Mouse (Mus musculus): Measurements from ENCODE around the gene Gbf1.
"Not testable (repeated sequence)": the region's sequence is repeated elsewhere in the genome, so short reads cannot be mapped to it uniquely, and the experiment has no call there.

Gbf1 gene

DNA sequence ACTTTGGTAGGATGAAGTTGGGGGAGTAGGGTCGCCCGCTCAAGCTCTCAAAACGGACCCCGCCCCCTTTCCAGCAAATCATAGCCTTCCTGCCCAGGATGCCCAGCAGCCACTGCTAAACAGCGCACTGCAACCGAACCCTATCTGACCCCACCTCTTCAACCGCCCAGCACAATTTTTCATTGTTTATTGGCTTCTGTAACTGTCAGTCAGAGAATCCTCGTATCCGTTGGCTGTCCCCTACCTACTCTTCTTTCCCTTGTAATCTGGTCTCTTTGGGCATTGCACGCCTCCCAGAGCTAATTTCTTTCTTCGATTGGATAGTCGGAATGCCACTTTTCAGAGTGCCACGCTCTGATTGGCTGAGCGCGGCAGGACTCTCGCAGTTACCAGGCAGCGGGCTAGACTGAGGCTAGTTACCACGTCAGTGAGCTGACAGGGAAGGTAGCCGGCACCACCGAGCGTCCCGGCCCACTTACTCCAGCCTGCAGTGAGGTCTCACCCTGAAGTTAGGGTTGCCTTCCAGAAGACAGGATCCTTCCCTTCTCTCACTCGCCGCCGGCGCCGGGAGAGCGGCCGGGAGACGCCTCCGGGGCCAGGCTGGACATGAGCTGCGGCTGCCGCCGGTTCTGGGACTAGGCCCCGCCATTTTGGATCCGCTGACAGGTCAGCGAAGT, at the start of gene Gbf1:
Gene Gbf1, plus strand, starts transcription at position 383 of the 677 bp plus-strand sequence.
- peak; percentile 99 for DNase-seq (ENCODE audit: low spot score)

DNA sequence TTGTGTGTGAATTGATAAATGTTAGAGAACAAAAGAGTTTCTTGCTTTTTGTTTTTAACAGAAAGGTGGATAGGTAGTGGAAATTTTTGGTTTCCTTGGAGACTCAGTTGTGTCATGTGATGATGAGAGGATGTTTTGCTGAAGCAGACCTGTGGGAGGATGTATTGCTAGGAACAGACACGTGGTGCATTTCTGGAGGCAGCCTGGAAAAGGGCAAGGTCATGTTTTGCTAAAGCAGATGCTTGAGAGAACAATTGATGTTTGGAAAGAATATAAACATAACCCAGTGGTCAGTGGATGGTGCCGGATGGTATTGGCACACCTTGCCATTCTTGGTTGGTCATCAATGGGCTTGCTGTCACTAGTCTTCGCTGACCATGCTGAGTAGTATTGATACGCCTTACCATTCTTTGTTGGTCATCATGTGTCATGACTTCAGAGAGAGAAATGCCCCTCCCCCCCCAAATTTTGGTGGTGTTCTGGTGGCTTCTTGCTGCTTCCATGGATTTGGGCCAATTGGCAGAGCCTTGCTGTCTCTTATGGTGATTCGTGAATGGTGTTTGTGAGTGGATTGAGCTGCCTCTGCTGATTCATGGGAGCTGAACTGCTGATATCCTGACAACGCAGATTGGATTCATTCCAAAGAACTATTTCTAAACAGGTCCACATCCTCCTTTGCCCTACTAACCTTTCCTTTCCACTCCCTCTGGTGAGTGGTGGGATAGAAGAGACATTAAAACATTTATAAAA, 48.7 kb upstream of the Gbf1 start:
- DNase-seq (ENCODE audit: low spot score), result no peak

DNA sequence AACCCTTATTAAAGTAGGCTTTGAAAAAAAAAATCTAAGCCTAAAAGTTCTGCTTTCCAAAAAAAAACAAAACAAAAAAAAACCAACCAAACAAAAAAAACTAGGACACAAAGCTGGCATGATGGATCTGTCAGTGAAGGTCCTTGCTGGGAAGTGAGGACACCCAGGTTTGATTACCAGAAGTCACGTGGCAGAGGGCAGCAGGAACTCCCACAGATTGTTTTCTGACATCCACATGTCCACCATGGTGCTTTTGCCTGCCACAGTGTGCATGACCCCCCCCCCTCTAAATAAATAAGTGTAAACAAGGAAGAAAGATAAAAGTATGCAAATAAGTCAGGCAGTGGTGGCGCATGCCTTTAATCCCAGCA, 48.1 kb upstream of the Gbf1 start:
- no peak for DNase-seq (ENCODE audit: low spot score)

DNA sequence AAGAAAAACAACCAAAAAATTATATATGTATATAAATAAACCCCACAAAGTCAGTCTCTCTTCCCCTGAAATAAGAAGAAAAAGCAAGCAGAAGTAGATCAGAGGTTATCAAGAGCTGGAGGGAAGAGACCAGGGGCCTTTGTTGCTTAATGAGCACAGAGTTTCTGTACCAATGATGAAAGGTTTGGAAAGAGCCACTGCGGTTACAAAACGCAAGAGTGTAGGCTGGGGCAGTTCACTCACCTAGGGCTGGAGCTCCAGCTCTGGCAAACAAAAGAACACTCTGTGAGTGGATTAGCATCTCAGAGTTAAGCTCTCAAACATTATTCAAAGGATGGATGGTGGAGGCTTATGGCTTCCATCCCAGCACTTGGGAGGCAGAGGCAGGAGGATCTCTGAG, 42.1 kb upstream of the Gbf1 start:
- no peak for DNase-seq (ENCODE audit: low spot score)

DNA sequence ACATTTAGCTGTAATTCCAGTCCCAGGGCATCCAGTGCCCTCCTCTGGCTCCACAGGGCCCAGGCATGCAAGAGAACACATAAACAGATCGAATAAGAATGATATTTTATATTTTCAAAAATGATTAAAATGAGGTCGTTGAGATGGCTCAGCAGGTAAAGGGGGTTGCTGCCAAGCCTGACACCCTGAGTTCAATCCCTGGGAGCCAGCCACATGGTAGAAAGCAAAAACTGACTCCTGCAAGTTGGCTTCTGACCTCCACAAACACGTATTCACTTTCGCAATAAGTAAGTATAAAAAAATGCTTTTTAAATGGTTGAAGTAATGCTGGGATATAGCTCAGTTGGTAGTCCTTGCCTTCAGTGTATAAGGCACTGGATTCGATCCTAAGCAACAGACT, 41.5 kb upstream of the Gbf1 start:
- DNase-seq (ENCODE audit: low spot score), result no peak

DNA sequence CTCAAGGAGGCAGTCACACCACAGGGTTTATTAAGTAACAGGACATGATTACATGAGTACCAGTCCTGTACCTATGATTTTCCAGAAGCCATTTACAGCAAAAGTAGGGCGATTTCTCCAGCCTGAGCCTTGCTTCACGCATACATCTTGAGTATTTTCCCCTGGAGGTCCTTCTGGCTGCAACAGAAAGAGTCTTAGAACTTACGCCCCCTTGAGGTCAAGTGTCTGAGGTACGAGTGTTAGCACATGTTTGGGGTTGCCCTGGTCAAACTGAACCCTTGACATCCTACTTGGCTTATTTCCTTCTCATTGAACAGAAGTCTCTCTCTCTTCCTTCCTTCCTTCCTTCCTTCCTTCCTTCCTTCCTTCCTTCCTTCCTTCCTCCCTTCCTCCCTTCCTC, 37.7 kb upstream of the Gbf1 start:
- no peak for DNase-seq (ENCODE audit: low spot score)

DNA sequence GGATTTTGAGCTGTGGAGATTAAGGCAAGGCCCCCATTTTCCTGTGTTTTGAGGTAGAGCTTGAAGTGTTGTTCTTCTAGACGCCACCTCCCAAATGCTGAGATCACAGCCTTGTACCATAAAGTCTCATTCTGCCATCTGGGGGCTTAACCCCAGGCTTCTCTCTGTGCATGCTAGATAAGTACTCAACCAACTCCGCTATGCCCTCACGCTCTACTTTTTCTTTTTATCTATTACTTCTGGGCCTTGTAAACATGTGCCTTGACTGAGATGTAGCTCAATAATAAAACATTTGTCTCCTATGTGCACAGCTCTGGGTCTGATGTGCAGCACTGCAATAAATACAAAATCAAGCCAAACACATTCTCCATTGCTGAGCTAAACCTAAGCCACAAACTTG, 32.9 kb upstream of the Gbf1 start:
- DNase-seq (ENCODE audit: low spot score), result no peak

DNA sequence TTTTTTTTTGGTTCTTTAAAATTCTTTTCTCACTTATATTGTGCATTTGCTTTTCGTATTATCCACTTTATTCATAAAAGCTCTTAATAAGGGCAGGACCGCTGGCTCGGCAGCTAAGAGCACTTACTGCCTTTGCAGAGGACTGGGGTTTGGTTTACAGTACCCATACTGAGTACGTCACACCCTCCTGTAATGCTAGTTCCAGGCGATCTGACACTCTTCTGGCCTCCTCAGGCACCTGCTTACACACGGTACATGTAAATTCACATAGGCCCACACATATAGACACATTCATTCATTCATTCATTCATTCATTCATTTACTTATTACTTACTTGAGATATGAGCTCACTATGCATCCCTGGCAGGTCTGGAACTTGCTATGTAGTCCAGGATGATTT, 31.4 kb upstream of the Gbf1 start:
- DNase-seq (ENCODE audit: low spot score), result no peak

DNA sequence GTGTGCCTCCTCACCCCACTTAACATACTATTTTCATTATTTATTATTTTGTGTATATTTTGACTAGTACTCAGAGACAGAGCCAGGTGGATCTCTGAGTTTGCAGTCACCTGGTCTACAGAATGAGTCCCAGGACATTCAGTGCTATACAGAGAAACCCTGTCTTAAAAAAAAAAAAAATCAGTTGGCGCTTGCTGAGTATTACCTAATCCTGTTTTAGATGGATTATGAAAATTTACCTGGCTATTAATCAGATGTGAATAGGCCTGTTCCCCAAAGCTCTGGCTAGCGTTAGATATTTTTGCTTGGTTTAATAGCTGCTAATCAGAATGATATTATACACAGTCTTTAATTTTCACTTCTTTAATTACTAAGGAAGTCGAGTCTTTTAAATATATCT, 28.4 kb upstream of the Gbf1 start:
- DNase-seq (ENCODE audit: low spot score), result no peak

DNA sequence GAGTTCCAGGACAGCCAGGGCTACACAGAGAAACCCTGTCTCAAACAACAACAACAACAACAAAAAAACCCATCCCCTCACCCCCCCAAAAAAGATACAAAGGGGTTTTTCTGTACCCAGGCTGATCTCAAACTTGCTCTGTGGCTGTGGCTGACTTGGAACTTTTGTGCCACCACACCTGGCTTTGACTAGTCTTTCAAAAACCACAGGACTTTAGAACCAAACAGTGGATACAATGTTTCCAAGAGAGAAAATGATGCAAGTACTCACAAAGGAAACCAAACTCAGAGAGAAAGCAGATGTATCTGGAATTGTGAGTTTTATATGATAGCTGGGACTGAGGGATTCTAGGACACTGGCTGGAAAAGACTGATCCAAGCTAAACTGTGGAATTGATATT, 27.7 kb upstream of the Gbf1 start:
- DNase-seq (ENCODE audit: low spot score), result no peak

DNA sequence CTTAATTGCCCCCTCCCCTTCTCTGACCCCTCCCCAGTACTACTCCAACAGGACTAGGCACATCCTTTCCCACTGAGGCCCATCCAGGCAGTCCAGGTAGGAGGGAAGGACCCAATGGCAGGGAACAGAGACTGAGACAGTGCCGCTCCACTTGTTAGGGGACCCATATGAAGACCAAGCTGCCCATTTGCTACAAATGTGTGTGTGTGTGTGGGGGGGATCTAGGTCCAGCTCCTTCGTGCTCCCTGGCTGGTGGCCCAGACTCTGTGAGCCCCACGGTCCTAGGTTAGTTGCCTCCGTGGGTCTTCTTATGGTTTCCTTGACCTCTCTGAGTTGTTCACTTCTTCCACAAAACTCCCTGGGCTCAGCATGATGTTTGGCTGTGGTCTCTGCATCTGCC, 26.0 kb upstream of the Gbf1 start:
- DNase-seq (ENCODE audit: low spot score), result no peak

DNA sequence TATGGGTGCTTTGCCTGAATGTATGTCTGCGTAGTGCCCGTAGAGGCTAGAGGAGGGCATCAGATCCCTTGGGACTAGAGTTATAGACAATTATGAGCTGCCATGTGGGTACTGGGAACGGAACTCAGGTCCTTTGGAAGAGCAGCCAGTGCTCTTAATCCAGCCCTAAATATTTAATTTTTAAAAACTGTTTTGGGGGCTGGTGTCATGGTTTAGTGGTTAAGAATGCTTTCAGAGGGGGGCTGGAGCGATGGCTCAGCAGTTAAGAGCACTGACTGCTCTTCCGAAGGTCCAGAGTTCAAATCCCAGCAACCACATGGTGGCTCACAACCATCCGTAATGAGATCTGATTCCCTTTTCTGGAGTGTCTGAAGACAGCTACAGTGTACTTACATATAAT, 22.6 kb upstream of the Gbf1 start:
- DNase-seq (ENCODE audit: low spot score), result not testable (repeated sequence)

DNA sequence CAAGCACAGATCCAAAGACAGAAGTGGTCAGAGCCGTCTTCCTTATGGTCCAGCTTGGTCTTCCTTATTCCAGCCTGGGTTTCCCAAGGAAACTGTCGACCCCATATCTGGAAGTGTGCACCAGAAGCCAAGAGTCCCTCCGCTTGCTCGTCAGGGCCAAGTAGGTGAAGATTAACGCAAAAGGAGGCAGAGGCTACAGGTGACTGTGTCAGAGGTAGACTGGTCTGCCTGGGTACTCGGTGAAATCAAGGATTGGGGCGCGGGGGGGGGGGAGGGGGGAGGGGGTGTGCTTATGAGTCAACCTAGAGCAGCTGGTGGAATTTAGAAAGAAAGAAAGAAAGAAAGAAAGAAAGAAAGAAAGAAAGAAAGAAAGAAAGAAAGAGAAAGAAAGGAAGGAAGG, 21.0 kb upstream of the Gbf1 start:
- DNase-seq (ENCODE audit: low spot score), result no peak

DNA sequence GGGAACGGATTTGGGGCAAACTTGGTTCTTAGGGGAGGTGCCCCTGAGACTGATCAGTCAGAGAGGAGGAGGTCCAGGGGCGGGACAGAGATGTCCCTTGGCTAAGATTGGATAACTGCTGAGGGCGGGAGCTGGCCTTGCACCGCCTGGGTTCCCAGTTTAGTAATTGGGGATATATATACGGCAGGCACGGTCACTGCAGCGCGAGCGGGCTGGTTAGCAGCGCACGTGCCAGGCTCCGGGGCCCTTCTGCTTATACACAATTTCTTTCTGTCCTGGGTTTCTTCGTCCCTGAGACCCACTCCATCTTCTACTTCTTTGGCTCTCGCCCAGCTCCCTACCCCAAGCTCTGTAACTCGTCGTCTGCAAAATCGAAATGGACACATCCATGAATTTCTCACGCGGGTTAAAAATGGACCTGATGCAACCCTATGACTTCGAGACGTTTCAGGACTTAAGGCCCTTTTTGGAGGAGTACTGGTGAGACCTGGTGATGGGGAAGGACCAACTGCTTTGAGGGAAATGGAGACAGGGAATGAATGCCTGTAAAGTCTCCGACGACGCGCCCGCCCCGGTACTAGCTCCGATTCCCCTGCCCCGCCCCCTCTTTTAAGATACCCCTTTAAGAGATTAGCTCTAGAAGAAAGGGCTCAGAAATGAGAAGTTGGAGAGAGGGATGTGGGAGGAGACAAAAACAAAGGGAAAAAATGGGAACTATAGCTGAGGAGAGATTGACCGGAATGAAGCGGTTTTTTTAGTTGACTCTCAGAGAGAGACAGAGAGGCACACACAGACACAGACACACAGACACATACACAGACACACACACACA, 20.4 kb upstream of the Gbf1 start, which contains the start of gene Elovl3:
Gene Elovl3, plus strand, starts transcription at position 204 of the 832 bp plus-strand sequence.
- peak; percentile 39 for DNase-seq (ENCODE audit: low spot score)

DNA sequence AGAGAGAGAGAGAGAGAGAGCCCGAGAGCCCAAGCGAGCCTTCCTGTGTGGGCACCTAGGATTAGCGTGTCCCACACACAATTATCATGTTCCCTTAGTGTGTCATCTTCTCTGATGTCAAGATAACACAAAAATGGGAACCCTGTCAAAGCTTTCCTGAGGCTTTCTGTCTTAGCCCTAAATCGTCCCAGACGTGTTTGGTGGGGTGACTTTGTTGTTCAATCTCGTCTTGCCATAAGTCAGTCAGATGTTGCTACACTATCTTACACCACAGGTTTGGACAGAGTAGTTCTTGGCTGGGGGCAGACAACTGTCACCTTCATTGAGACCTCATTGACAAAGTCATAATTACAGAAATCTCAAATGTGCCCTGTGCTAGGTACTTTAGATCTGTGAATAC, 19.7 kb upstream of the Gbf1 start:
- DNase-seq (ENCODE audit: low spot score), result no peak

DNA sequence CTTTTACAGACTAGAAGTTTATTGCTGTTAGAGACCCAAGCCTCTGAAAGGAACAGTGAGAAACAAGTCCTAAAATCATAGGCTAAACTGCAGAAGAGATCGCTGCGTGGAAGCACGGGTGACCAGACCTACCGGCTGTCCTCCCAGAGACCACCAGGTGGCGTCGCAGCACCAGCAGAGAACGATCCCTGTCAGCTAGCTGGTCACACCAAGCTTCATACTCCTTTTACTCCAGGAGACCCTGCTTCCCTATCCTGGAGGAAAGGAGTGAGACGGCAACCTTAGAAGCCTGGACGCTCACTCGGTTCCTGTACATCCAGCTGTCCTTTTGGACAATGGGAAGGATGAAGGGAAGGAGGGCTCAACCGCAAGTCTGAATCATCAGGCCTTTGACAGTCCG, 17.0 kb upstream of the Gbf1 start:
- peak; percentile 97 for DNase-seq (ENCODE audit: low spot score)

DNA sequence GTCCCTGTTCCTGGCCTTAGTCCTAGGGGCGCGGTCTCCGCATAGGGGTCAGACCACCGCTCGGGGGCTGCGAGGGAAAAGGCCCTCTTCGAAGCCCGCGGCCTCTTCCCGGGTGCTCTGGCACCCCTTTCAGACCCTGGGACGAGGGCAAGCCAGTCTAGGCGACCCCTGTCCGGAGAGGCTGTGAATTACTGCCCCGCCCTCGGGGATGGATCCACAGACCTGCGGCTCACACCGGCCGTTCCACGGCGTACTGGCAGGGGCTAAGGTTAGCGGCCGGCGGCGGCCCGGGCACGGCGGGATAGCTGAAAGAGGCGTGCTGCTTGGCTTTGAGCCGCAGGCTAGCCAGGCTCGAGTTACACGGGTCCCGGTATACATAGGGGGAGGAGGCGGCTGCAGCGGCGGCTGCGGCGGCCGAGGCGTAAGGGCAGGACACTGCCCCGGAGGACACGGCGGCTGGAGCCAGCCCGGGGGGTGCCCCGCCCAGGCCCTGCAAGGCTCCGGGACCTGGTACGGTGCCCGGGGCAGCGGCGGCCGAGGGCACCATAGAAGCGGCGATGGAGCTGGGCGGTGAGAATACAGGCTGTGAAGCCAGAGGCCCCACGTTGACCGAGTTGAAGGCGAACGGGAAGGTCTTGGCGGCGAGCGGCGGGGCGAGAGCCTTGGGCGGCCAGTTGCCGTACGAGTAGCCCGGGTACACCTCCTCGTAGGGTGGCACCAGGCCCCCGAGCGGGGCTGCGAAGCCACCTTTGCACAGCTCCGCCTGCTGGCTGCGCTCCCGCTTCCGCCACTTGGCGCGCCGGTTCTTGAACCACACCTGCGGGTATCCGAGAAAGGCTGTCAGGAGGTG, 16.3 kb upstream of the Gbf1 start:
- DNase-seq (ENCODE audit: low spot score), result peak; percentile 66

DNA sequence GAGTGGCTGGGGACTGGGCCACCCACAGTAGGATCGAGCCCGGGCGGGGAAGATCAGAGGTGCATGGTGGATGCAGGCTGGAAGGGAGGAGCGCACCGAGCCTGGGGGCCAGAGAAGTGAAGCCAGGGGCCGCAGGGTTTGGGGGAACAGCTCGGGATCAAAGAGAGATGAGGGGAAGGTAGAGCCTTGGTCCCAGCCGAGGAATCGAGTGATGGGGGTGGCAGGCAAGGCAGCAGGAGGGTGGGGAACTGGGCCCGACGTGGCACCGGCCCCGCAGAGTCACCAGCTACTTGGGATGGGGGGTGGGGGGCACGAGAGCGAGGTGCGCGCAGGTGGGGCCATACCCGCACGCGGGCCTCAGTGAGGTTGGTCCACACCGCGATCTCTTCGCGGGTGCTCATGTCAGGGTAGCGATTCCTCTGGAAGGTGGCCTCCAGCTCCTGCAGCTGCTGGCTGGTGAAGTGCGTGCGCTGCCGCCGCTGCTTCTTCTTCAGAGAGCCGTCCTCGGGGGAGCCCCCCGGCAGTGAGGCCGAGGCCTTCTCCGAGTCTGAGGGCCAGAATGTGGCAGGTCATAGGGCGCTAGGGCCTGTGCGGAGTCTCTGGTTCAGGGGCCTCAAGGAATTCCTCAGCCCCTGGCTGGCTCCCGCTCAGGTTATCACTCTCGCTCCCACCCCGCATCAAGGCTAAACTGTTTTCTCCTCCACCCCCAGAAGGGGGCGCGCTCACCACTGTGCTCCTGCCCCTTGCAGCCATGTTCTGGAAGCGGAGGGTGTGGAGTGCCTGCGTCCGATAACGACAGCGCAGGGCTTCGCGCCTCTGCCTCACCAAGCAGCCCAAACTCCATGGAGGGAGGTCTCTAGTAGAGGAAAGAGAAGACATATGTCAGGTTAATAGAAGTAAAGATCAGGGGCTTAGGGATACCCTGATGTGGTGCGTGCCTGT, 15.4 kb upstream of the Gbf1 start:
- peak; percentile 82 for DNase-seq (ENCODE audit: low spot score)

DNA sequence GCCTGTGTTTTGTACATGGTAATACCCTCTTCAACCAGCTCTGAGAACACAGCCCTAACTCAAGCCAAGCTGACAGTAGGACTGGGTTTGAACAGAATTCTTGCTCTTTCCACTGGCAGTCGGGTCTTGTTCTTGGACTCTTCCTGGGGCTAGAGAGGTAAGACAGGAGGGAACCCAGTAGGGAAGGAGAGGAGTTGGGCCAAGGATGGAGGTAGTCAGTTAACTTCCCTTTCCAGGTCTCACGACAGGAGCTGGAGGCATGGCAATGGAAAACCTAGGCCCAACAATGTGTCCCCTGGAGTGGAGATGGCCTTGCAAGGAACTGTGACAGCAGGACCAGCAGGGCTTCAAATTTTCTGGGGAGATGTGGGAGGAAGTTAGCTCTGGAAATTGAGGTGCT, 12.0 kb upstream of the Gbf1 start:
- DNase-seq (ENCODE audit: low spot score), result no peak

DNA sequence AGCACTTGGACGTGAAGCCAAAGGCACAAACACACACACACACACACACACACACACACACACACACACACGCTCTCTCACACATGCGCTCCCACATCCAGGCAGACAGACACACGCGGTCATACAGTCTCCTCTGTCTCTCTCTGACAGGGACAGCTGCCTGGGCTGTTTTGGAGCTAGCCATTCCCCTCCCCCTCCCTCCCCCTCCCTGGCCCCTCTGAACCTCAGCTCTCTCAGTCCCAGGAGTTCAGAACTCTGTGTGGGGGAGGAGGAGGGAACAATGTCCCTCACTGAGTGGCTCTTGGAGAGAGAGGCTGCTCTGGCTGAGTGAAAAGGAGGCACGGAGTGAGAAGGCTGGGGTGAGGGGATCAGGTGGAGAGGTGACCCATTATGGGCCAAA, 11.2 kb upstream of the Gbf1 start:
- peak; percentile 74 for DNase-seq (ENCODE audit: low spot score)
